Mouse (Mus musculus) spleen, adult 2 months (tissue): ENCODE data around the gene Tspoap1. TPM values are rescaled to one million over a fixed set of nuclear protein-coding genes. Genes with fewer than 3 reads are reported as not detected.
A peak's percentile ranks its signal among the peaks of the same experiment; 100 is the strongest.

Experiments
- DNase-seq, 2 experiments: peaks; one replicate each; pipeline versions ENCODE4 v3.0.0 to v3.0.0-alpha.2; 2012 to 2021; ENCODE audit warnings: low spot score in 2 of 2, low read depth in 1 of 2
- H3K27ac ChIP-seq: fragments of 200-500 bp; 2 replicates; pipeline ENCODE4 v1.5.1; 2012; ENCODE audit warnings: low read length, inconsistent platforms; ENCODE audit not compliant: insufficient read depth
- H3K27me3 ChIP-seq: fragments of 200-500 bp; 2 replicates; pipeline ENCODE4 v1.6.1; 2012; ENCODE audit warnings: mild to moderate bottlenecking, moderate library complexity, low read length, inconsistent platforms; ENCODE audit not compliant: control insufficient read depth, insufficient read depth
- H3K36me3 ChIP-seq: fragments of 200-500 bp; 2 replicates; pipeline ENCODE4 v1.6.1; 2012; ENCODE audit warnings: mild to moderate bottlenecking, low read length, inconsistent platforms; ENCODE audit not compliant: control insufficient read depth, insufficient read depth
- H3K4me1 ChIP-seq: fragments of 200-500 bp; 2 replicates; pipeline ENCODE4 v1.6.1; 2011; ENCODE audit warnings: inconsistent platforms; ENCODE audit not compliant: control insufficient read depth, insufficient read depth, insufficient read length
- H3K4me3 ChIP-seq: fragments of 200-500 bp; 2 replicates; pipeline ENCODE4 v1.5.1; 2011; ENCODE audit warnings: mild to moderate bottlenecking, inconsistent platforms; ENCODE audit not compliant: insufficient read depth, insufficient read length; ENCODE audit errors: extremely low read depth
- CTCF ChIP-seq: fragments of 200-500 bp; IDR thresholded peaks from 2 replicates; pipeline ENCODE4 v1.5.1; 2011; ENCODE audit warnings: mild to moderate bottlenecking, inconsistent platforms; ENCODE audit not compliant: insufficient read depth, insufficient read length, insufficient replicate concordance; ENCODE audit errors: extremely low read depth
- POLR2A ChIP-seq: fragments of 200-500 bp; IDR thresholded peaks from 2 replicates; pipeline ENCODE4 v1.6.1; 2011; ENCODE audit warnings: low read depth, low read length, inconsistent platforms
- WGBS: fragments of 180-500 bp; shearing (Covaris S2); methylation state at CpG from one replicate; pipeline ENCODE4 v1.1.7; 2018; 5-methylcytosine and 5-hydroxymethylcytosine counted together
- polyA plus RNA-seq: library from polyadenylated mRNA; depleted of rRNA; stranded (reverse); fragments of >200 nt; gene quantifications from 2 replicates; pipeline ENCODE4 v1.2.3, GENCODE M21; 2012

Gene Tspoap1
- polyA plus RNA-seq, 1 experiment: 6.2 TPM

DNA sequence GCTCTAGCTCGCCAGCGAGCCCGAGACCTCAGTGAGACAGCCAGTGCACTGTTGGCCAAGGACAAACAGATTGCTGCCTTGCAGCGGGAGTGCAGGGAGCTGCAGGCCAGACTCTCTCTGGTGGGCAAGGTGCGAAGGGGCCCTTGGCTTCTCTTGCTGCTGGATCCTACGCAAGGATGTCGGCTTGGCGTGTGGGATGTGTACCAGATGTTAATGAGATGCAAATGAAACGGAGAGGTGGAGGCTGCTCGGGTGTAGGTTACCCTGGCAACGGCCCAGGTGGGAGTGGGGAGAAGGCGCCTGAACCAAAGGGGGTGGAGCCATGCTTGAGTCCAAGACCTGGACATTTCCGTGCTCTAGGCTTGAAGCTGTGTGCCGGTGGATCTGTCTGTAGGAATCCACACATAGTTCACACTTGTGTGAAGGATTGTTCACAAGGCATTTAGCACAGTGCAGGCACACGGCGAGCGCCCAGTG, 3.2 kb downstream of the Tspoap1 start:
- 28% methylated on average over 17 of the region's 17 CpGs for WGBS
- Histone ChIP-seq H3K27ac (no peak overlapping the region), H3K36me3 (no peaks in the 10 kb centered on the region), H3K27me3 (peaks cover 7% of the 10 kb centered on the region), H3K4me3 (peak overlapping the region; percentile 36; the same call in 1 of the 2 replicates), H3K4me1 (peaks cover 12% of the 10 kb centered on the region)
- no peak for TF ChIP-seq POLR2A
- TF ChIP-seq CTCF: no peak
- no peak for DNase-seq

DNA sequence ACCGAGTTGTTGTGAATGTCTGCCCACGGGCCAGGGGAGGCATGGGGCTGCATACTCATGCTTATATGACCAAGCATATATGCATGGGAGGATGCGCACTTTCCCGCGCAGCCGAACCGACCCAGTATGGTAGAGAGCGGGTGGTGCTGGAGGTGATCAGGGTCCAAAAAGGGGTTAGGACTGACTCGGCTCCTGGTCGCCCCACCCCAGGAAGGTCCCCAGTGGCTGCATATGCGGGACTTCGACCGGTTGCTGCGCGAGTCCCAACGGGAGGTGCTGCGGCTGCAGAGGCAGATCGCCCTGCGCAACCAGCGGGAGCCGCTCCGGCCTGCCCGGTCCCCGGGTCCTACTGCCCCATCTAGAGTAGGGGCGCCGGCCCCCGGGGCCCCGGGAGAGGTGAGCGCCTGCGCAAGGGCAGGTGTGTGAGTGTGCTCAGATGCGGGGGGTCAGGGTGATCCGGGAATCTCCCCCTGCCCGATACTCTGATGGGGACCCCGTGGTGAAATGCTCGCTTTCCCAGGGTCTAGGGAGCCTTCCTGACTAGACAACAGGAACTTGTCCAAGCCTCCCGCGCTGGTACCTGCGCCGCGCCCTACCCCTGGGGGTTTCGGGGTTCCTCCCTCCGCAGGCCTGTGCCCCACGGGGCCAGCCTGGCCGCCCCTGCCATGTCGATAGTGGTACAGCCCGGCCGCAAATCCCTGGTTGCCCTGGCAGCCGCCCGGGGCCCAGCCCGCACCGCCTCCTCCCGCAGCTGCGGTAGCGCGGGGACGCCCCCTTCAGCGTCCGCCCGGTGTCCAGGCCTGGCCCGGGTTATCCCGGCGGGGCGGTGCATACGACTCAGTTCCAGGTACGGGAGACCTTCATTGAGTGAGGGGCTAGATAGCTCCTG, 3.9 kb downstream of the Tspoap1 start:
- peaks cover 7% of the 10 kb centered on the region for H3K27me3 ChIP-seq
- no peaks in the 10 kb centered on the region for H3K36me3 ChIP-seq
- peaks cover 12% of the 10 kb centered on the region for H3K4me1 ChIP-seq
- H3K4me3 ChIP-seq: peak overlapping the region; percentile 36
- no peak for TF ChIP-seq POLR2A
- TF ChIP-seq CTCF: no peak
- peak in 1 of 2 experiments; percentile 50 for DNase-seq
- 2% methylated on average over 65 of the region's 65 CpGs for WGBS
- H3K27ac ChIP-seq: no peak overlapping the region

GRCm38 (mm10) chr11:87768745-87769144, 8.4 kb downstream of the Tspoap1 start:
- H3K27ac ChIP-seq: no peak overlapping the region
- WGBS: 88% methylated on average over 4 of the region's 4 CpGs
- no peak for TF ChIP-seq CTCF
- TF ChIP-seq POLR2A: no peak
- H3K27me3 ChIP-seq: peaks cover 7% of the 10 kb centered on the region
- no peaks in the 10 kb centered on the region for H3K36me3 ChIP-seq
- peaks cover 5% of the 10 kb centered on the region for H3K4me1 ChIP-seq
- no peak for DNase-seq
- no peak overlapping the region for H3K4me3 ChIP-seq

- peak; percentile 60 to 84 for DNase-seq
- Histone ChIP-seq H3K27me3 (no peaks in the 10 kb centered on the region), H3K36me3 (no peaks in the 10 kb centered on the region), H3K4me3 (no peak overlapping the region), H3K27ac (no peak overlapping the region), H3K4me1 (no peaks in the 10 kb centered on the region)
- peak; percentile 95; the same call in 1 of the 2 replicates for TF ChIP-seq CTCF
- TF ChIP-seq POLR2A: no peak
- WGBS: 55% methylated on average over 3 of the region's 3 CpGs
Observed at GRCm38 (mm10) chr11:87770989-87771388, 10.6 kb downstream of the Tspoap1 start.

DNA sequence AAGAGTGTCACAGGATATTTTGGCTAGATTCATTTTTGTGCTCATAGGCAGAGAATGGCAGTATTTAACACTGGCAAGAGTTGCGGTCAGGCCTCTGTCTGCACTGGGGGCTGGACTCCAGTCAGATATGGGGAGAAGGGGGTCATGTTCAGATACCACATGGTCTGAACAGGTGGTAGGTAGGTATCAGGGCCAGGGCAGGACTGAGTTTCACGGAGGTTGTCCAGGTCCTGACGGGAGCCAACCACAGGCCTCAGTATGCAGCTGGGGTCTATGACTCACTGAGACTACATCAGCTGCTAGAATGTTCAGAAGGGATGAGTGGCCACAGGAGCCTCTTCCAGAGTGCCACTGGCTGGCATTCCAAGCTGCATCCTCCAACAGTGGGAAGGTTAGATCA, 12.0 kb downstream of the Tspoap1 start:
- TF ChIP-seq CTCF: no peak
- no peak for TF ChIP-seq POLR2A
- Histone ChIP-seq H3K4me1 (no peaks in the 10 kb centered on the region), H3K27me3 (no peaks in the 10 kb centered on the region), H3K36me3 (no peaks in the 10 kb centered on the region), H3K4me3 (no peak overlapping the region), H3K27ac (no peak overlapping the region)
- WGBS: 94% methylated on average over 3 of the region's 3 CpGs
- DNase-seq: no peak

DNA sequence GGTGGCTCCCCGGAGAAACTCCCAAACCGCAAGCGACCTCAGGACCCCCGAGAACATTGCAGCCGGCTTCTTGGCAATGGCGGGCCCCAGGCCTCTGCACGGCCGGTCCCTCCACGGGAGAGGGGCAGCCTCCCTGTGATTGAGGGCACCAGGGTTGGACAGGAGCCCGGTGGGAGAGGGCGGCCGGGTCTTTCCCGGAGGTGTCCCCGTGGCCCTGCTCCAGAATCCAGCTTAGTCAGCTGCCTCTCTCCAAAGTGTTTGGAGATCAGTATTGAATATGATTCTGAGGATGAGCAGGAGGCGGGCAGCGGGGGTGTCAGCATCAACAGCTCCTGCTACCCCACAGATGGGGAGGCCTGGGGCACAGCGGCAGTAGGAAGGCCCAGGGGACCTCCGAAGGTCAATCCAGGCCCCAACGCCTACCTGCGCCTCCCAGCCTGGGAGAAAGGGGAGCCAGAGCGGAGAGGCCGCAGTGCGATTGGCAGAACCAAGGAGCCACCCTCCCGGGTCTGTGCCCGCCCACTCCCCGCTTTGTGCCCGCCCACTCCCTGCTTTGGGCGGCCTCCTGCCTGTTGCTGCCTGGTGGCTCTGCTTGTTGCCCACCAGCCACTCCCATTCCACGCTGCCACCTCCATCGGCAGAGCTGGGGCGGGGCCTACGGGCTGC, 17.9 kb downstream of the Tspoap1 start:
- 54% methylated on average over 28 of the region's 32 CpGs for WGBS
- Histone ChIP-seq H3K36me3 (no peaks in the 10 kb centered on the region), H3K27me3 (no peaks in the 10 kb centered on the region), H3K4me1 (no peaks in the 10 kb centered on the region; the same call in 1 of the 2 replicates), H3K4me3 (no peak overlapping the region; the same call in 1 of the 2 replicates), H3K27ac (no peak overlapping the region)
- no peak for TF ChIP-seq CTCF
- no peak for TF ChIP-seq POLR2A
- DNase-seq: no peak

GRCm38 (mm10) chr11:87778915-87779314, 18.6 kb downstream of the Tspoap1 start:
- WGBS: 79% methylated on average over 12 of the region's 12 CpGs
- H3K27ac ChIP-seq: no peak overlapping the region
- DNase-seq: no peak
- no peaks in the 10 kb centered on the region for H3K36me3 ChIP-seq
- H3K4me3 ChIP-seq: no peak overlapping the region
- no peaks in the 10 kb centered on the region for H3K27me3 ChIP-seq
- no peaks in the 10 kb centered on the region; the same call in 1 of the 2 replicates for H3K4me1 ChIP-seq
- no peak for TF ChIP-seq CTCF
- TF ChIP-seq POLR2A: no peak
